Mouse (Mus musculus) cerebellum, adult 2 months (tissue): ENCODE measurements around the gene Rps6ka2. TPM values are rescaled to one million over a fixed set of nuclear protein-coding genes. Genes with fewer than 3 reads are reported as not detected.

ENCODE experiments used
- DNase-seq, 2 experiments: peaks; one replicate each; pipeline ENCODE4 v3.0.0; 2021
- H3K27ac ChIP-seq: fragments of 200-500 bp; 2 replicates; pipeline ENCODE4 v1.5.1; 2012; ENCODE audit warnings: low read length, control low read depth, inconsistent platforms; ENCODE audit not compliant: insufficient read depth
- H3K27me3 ChIP-seq: fragments of 200-500 bp; 2 replicates; pipeline ENCODE4 v1.6.1; 2012; ENCODE audit warnings: inconsistent platforms, mild to moderate bottlenecking, low read length, moderate library complexity; ENCODE audit not compliant: control insufficient read depth, insufficient read depth
- H3K4me1 ChIP-seq: fragments of 200-500 bp; 2 replicates; pipeline ENCODE4 v1.6.1; 2011; ENCODE audit warnings: low read length; ENCODE audit not compliant: control insufficient read depth, insufficient read depth
- H3K4me3 ChIP-seq: fragments of 200-500 bp; replicated peaks from 2 replicates; pipeline ENCODE3; 2011; ENCODE audit warnings: mild to moderate bottlenecking, low read depth, low read length, control low read depth; ENCODE audit not compliant: insufficient read depth
- CTCF ChIP-seq: fragments of 200-500 bp; IDR thresholded peaks from 2 replicates; pipeline ENCODE4 v1.5.1; 2011; ENCODE audit warnings: low read depth, mild to moderate bottlenecking, control low read depth, low read length, moderate library complexity, borderline replicate concordance; ENCODE audit not compliant: insufficient read depth
- POLR2A ChIP-seq: fragments of 200-500 bp; IDR thresholded peaks from 2 replicates; pipeline ENCODE4 v1.6.1; 2011; ENCODE audit warnings: low read length, control low read depth, borderline replicate concordance; ENCODE audit not compliant: insufficient read depth
- WGBS: fragments of 180-500 bp; shearing (Covaris S2); methylation state at CpG from one replicate; pipeline ENCODE4 v1.1.7; 2018; 5-methylcytosine and 5-hydroxymethylcytosine counted together
- polyA plus RNA-seq: library from polyadenylated mRNA; depleted of rRNA; stranded (reverse); fragments of >200 nt; gene quantifications from 2 replicates; pipeline ENCODE4 v1.2.3, GENCODE M21; 2012

Rps6ka2 gene
- polyA plus RNA-seq, 1 experiment, result 23.4 TPM

DNA sequence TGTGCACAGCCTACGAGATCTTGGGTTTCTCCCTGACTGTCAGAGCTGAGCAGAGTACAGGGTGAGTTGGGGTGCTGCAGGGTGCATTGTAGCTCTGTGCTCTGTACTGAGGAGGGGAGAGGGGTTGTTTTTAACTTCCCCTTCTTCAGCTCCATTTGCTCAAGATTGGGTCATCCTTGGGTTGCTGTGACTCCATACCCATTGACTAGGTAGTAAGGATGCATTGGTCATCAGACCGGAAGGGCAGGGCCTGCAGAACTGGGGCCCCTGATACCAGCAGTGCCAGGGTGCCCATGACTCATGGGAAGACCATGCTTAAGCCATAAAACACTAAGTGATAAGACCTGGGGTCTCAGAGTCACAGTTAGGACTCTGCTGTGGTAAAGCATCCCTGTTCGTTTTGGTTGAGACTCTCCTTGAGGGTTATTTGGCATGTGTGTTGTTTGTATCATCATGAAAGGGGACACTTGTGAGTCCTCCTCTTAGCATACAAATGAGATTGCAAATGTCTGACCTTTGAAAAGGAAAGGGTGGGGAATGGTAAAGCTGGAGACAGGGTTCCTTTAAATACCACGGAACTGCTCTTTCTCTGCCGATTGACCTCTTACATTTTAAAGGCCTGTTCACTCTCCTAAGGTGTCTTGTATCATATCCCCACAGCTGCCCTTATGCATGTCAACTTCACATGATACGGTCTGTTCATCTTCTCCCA is 36.7 kb downstream of the Rps6ka2 start:
- DNase-seq, result no peak
- TF ChIP-seq POLR2A, result no peak
- TF ChIP-seq CTCF, result no peak
- WGBS, result 91% methylated on average over 6 of the region's 6 CpGs
- no peak overlapping the region for H3K27ac ChIP-seq
- H3K4me3 ChIP-seq, result no peak overlapping the region
- no peaks in the 10 kb centered on the region for H3K27me3 ChIP-seq
- H3K4me1 ChIP-seq, result peaks cover 5% of the 10 kb centered on the region; the same call in 1 of the 2 replicates

DNA sequence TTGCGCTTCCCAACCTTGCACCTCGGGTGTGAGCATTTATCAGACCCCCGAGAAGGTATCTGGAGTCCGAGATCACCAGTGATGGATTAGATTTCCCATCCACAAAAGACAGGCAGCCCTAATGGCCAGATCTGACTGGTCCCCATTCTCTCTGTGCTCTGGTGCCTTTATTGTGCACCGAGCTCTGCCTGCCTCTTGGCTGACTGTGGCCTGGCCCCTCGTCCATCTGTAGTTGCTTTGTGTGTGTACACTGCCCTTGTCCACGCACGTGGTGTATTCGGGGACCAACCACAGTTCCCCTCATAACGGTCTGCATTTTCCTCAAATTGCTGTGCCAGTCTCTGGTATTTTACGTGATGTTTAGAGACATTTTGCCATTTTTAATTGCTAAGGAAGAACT is 40.7 kb downstream of the Rps6ka2 start:
- H3K4me1 ChIP-seq, result peaks cover 8% of the 10 kb centered on the region; the same call in 1 of the 2 replicates
- H3K27me3 ChIP-seq, result no peaks in the 10 kb centered on the region
- TF ChIP-seq CTCF (no peak), POLR2A (no peak)
- DNase-seq, result no peak
- no peak overlapping the region for H3K4me3 ChIP-seq
- WGBS, result 66% methylated on average over 11 of the region's 11 CpGs
- no peak overlapping the region for H3K27ac ChIP-seq

DNA sequence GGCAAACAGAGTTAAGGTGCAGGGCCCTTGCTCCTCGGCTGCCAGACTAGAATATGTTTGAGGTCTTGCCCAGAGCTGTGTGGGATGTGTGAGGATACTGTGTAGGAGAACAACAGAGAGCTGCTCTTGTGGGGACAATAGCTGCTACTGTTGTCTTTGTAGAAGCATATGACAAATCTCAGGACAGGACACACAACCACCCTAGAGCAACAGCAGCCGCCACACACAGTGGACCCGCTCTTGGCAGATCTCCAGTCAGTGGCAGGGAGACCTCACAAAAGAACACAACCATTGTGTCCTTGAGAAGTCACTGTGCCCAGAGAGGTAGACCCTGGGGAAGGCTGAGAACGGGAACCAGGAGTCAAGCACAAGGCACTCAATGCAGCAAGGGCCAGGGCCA is 42.0 kb downstream of the Rps6ka2 start:
- Histone ChIP-seq H3K4me3 (no peak overlapping the region), H3K27me3 (no peaks in the 10 kb centered on the region), H3K4me1 (0 out of 2 replicates have a peak, but pooled peaks cover 7% of the 10 kb centered on the region), H3K27ac (no peak overlapping the region)
- no peak for DNase-seq
- TF ChIP-seq CTCF (no peak), POLR2A (no peak)
- WGBS, result 68% methylated on average over 4 of the region's 4 CpGs

GRCm38 (mm10) chr17:7213214-7213613 is 43.3 kb downstream of the Rps6ka2 start:
- Histone ChIP-seq H3K27ac (no peak overlapping the region), H3K4me3 (no peak overlapping the region), H3K4me1 (0 out of 2 replicates have a peak, but pooled peaks cover 7% of the 10 kb centered on the region), H3K27me3 (no peaks in the 10 kb centered on the region)
- 74% methylated on average over 2 of the region's 2 CpGs for whole genome bisulfite sequencing
- TF ChIP-seq CTCF (no peak), POLR2A (no peak)
- no peak for DNase-seq

DNA sequence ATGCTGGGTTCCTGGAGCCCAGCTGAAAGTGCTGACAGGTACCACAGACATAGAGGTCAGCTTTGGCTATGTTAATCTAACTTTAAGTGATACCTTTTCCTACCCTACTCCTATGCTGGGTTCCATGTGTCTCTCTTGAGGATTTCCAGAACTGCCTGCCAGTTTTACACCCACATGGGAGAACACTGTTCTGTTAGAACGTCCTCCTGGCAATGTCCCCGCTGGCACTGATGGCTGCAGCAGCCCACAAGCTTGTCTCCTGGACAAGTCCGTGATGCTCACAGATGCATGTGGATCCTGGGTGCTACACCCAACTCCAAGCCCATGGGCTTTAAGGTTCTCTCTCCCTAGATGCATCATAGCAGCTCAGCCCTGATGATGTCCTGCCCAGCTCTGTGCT is 44.1 kb downstream of the Rps6ka2 start:
- no peak for DNase-seq
- TF ChIP-seq POLR2A, result no peak
- no peak for TF ChIP-seq CTCF
- Histone ChIP-seq H3K27me3 (no peaks in the 10 kb centered on the region), H3K27ac (no peak overlapping the region), H3K4me3 (no peak overlapping the region), H3K4me1 (peaks cover 10% of the 10 kb centered on the region)
- WGBS, result 36% methylated on average over 3 of the region's 3 CpGs

- H3K4me3 ChIP-seq, result no peak overlapping the region
- no peak for TF ChIP-seq CTCF
- no peak for TF ChIP-seq POLR2A
- 67% methylated on average over 11 of the region's 11 CpGs for WGBS
- no peaks in the 10 kb centered on the region for H3K27me3 ChIP-seq
- no peak overlapping the region for H3K27ac ChIP-seq
- DNase-seq, result peak in 1 of 2 experiments; percentile 17
- peaks cover 14% of the 10 kb centered on the region for H3K4me1 ChIP-seq
Measured at GRCm38 (mm10) chr17:7217791-7218329, 47.9 kb downstream of the Rps6ka2 start.

DNA sequence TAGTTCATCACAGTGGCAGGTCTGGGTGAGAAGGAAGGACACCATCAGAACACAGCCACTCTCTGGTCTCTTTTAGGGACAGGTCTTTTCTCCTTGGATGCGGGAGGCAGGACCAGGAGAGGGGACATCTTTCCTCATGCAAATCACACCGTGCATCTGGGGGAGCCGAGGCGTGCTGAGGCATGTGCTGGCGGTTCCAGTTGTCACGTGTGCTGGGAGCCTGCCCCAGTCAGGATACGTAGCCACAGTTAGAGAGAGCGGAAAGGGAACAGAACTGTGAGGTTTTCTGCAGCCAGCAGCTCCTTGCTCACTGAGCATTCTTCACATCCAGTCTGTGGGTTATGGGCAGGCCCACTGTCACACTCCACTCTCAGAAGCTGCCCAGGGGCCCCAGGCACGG is 48.5 kb downstream of the Rps6ka2 start:
- H3K4me3 ChIP-seq, result no peak overlapping the region
- TF ChIP-seq CTCF (no peak), POLR2A (no peak)
- H3K4me1 ChIP-seq, result peaks cover 14% of the 10 kb centered on the region
- no peaks in the 10 kb centered on the region for H3K27me3 ChIP-seq
- no peak overlapping the region for H3K27ac ChIP-seq
- 84% methylated on average over 9 of the region's 9 CpGs for WGBS
- DNase-seq, result no peak

DNA sequence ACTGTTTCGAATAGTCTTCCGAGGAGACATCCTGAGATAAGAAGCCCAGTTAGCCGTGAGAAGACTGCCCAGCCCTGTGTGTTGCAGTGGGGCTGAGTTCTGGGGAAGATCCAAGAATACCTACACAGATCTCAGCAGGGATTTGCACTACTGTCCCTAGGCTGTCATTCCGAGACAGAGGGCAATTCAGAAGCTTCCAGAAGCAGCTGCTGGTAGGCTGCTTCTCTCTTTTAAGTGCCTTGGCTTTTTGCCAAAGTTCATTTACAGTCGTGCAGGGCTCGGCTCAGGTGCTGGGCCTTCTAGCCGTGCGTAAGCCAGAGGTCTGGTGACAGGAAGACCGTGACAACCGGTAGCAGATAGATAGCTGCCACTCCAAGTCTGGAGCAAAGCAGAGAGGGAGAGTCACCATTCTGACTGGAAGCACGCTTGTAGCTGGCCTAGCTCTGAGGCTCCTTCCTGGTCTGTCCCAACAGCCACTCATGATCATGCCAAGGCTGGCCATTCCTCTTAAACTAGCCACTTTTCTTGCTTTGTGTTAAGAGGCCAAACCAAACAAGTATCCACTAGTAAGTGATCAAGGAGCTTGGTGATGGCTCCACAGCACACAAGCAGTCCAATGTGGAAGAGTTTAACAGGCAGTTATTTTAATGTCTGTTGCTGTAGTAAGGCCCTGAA is 49.3 kb downstream of the Rps6ka2 start:
- H3K4me1 ChIP-seq, result peaks cover 8% of the 10 kb centered on the region
- DNase-seq, result no peak
- 45% methylated on average over 11 of the region's 11 CpGs for WGBS
- H3K4me3 ChIP-seq, result no peak overlapping the region
- H3K27me3 ChIP-seq, result no peaks in the 10 kb centered on the region
- H3K27ac ChIP-seq, result no peak overlapping the region
- no peak for TF ChIP-seq POLR2A
- no peak for TF ChIP-seq CTCF
